Mouse (Mus musculus): ENCODE data around the gene Timm29. TPM values are rescaled to one million over a fixed set of nuclear protein-coding genes. Genes with fewer than 3 reads are reported as not detected.
A peak's percentile ranks its signal among the peaks of the same experiment; 100 is the strongest.
"Not testable (repeated sequence)": the region's sequence is repeated elsewhere in the genome, so short reads cannot be mapped to it uniquely, and the experiment has no call there.

Gene Timm29
- total RNA-seq, 4 experiments from 2014 or later, result 51.6 to 64.9 (median 58.0) TPM

DNA sequence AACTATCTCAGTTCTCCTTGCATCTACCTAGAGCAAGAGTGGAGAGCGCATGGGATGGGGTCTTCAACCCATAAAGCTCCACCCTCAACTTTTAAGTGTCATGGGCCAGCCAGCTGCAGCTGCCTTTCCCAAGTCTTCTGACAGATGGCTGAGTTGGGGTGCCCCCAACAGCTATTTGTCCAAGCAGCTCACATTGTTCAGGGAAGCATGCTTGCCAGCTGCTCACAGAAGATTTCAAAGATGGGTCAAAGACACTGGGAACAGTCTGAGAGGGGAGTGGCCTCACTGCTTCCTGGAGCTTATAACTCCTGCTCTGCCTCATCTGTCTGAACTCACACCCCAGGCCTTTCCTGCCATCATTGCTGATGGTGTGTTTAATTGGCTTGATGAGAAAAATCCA, 16.2 kb upstream of the Timm29 start:
- no peak for DNase-seq (ENCODE audit: low spot score in 2 of 2)

GRCm38 (mm10) chr9:21578226-21578625, 14.3 kb upstream of the Timm29 start:
- DNase-seq (ENCODE audit: low spot score in 2 of 2), result no peak

DNA sequence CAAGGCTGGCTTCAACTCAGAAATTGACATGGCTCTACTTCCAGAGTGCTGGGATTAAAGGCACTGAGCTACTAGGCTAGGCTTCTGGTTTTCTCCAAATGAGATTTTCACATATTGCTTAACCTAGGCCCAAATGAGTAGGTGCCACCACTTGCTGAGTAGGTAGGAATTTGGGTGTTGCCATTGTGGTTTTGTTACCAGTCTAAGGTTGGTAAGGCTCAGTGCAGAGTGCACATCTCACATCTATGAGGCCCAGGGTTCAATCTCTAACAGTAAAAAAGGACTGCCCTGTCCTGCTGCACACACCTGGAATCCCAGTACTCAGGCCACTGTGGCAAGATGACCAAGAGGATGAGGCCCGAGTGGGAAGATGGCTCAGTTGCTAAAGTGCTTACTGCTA, 7.1 kb upstream of the Timm29 start:
- no peak for DNase-seq (ENCODE audit: low spot score in 2 of 2)

- DNase-seq (ENCODE audit: low spot score in 2 of 2), result no peak
These were observed 4.7 kb upstream of the Timm29 start for GRCm38 (mm10) chr9:21587678-21588349.

DNA sequence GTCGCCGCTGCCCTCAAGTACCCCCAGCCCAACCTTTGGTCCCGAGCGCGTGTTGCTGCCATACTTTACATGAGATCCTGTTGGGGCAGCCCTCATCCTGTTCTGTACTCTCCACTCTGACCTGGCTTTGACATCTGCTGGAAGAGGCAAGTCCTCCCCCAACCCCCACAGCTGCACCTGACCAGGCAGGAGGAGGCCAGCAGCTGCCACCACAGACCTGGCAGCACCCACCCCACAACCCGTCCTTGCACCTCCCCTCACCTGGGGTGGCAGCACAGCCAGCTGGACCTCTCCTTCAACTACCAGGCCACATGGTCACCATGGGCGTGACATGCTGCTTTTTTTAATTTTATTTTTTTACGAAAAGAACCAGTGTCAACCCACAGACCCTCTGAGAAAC, 4.2 kb upstream of the Timm29 start:
- no peak for DNase-seq (ENCODE audit: low spot score in 2 of 2)

DNA sequence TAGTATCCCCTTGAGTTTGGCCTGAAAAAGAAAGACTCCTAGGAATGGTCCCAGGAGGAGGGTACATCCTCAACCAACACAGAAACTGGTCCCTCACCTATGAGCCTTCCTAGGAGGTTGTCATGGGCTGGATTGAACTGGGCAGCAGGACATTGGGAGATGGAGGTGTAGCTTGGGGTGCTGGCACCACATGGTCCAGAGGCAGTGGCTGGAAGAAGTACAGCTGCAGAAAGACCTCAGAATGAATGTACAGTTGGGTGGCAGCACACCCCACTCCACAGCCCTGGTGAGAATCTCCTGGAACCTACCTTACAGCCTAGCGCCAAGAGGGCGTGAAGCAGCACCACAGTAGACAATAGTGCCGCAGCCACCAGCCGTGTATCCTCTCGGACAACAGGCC, 3.0 kb upstream of the Timm29 start:
- no peak for DNase-seq (ENCODE audit: low spot score in 2 of 2)

GRCm38 (mm10) chr9:21591127-21591830, 1.2 kb upstream of the Timm29 start:
- no peak for DNase-seq (ENCODE audit: low spot score in 2 of 2)

- DNase-seq (ENCODE audit: low spot score in 2 of 2), result no peak
These were observed 455 bp upstream of the Timm29 start for GRCm38 (mm10) chr9:21591831-21592702.

DNA sequence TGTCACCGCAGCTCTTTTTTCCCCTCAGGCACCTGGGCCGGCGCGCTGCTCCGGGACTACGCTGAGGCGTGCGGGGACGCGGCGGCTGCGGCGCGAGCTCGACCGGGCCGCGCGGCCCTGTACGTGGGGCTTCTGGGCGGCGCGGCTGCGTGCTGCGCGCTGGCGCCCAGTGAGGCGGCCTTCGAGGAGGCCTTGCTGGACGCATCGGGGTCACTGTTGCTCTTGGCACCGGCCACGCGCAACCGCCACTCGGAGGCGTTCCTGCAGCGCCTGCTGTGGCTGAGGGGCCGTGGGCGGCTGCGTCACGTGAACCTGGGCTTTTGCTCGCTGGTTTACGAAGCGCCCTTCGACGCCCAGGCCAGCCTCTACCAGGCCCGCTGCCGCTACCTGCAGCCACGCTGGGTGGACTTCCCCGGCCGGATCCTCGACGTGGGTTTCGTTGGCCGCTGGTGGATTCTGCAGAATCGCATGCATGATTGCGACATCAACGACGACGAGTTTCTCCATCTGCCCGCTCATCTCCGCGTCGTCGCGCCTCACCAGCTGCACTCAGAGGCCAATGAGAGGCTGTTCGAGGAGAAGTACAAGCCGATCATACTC, 700 bp downstream of the Timm29 start:
- DNase-seq (ENCODE audit: low spot score in 2 of 2), result peak in 1 of 2 experiments; percentile 63

DNA sequence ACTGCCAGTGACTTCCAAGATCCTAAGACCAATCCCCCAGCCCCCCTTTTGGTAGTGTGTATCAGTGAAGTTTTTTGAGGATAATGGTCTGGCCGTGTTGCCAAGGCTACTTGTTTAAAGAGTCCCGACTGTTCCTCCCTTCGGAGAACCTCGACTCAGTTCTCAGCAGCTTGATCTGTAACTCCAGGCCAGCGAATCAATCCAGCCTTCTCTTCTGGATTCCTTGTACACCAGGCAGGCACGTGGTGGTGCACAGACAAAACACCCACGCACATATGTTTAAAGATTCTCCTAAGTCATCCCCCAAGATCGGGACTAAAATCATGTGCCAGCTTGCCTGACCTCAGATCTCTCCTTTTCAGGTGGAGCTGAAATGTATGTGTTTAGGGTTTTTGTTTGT, 1.8 kb downstream of the Timm29 start:
- not testable (repeated sequence) for DNase-seq (ENCODE audit: low spot score in 2 of 2)

GRCm38 (mm10) chr9:21594838-21595237, 2.3 kb downstream of the Timm29 start:
- no peak for DNase-seq (ENCODE audit: low spot score in 2 of 2)

- no peak for DNase-seq (ENCODE audit: low spot score in 2 of 2)
These were observed 5.7 kb downstream of the Timm29 start for GRCm38 (mm10) chr9:21598198-21598597.

- DNase-seq (ENCODE audit: low spot score in 2 of 2), result no peak
These were observed 7.7 kb downstream of the Timm29 start for GRCm38 (mm10) chr9:21600186-21600585.

- DNase-seq (ENCODE audit: low spot score in 2 of 2), result no peak
These were observed 8.6 kb downstream of the Timm29 start for GRCm38 (mm10) chr9:21601073-21601472.

GRCm38 (mm10) chr9:21601722-21602399, 9.3 kb downstream of the Timm29 start:
- peak in 1 of 2 experiments; percentile 72 for DNase-seq (ENCODE audit: low spot score in 2 of 2)

DNA sequence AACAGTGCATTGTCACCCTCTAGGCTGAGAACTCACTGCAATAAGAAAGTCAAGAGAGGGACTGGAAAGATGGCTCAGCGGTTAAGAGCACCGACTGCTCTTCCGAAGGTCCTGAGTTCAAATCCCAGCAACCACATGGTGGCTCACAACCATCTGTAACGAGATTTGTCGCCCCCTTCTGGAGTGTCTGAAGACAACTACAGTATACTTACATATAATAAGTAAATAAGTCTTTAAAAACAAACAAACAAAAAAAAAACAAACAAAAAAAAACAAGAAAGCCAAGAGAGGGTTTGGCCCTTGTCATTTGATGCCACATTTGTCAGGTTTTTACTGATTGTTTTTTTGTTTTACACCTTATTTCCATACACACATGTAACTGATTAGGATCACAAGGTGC, 11.6 kb downstream of the Timm29 start:
- DNase-seq (ENCODE audit: low spot score in 2 of 2), result no peak

DNA sequence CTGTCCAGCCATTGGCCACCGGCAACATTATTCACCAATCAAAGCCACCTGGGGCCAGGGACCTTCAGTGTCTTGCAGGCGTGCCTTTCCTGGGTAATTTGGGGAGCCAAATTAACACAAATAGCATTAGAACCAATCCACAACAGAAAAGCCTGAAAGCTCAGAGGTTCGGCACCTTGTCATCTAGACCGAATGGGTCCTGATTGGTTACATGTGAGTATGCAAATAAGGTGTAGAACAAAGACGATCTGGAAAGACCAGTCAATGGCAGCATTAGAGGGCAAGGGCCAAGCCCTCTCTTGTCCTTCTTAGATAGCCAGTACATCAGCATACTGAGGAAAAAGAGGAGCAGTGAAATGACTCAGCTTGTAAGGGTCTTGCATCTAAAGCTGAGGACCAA, 13.3 kb downstream of the Timm29 start:
- DNase-seq (ENCODE audit: low spot score in 2 of 2), result no peak

DNA sequence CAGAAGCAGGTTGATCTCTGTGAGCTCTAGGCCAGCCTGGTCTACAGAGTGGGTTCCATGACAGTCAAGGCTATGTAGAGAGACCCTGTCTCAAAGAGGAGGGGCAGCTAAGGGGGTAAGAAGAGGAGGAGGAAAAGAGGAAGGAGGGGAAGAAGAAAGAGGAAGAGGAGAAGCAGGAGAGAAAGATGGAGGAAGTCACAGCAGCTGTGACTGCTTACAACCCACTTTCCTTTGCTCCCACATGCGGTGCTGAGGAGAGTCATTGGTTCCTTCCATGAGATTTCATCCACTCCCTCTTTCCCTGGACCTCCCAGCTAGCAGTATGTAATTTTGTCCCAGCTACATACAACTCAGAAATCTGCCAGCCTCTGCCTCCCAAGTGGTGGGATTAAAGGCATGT, 14.1 kb downstream of the Timm29 start:
- DNase-seq (ENCODE audit: low spot score in 2 of 2), result no peak

DNA sequence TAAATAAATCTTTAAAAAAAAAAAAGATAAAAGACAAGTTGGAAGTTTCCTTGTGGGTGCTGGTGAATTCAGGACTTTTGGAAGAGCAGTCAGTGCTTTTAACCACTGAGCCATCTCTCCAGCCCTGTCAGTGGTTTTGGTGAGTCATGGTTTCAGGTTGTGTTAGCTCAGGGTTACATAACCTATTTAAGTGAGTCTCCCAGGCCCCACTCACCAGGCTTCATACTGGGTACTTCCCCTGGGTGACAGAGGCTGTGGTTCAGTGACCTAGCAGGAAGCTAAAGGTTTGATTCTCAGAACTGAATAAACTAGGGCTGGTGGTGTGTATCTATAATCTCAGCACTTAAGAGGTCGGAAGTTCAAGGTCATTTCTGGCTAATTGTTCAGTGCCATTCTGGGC, 17.3 kb downstream of the Timm29 start:
- DNase-seq (ENCODE audit: low spot score in 2 of 2), result no peak

GRCm38 (mm10) chr9:21614864-21615616, 22.5 kb downstream of the Timm29 start:
- DNase-seq (ENCODE audit: low spot score in 2 of 2), result no peak
